Mouse (Mus musculus) MEL (cell line): Measurements from ENCODE around the gene Txnrd3. TPM values are rescaled to one million over a fixed set of nuclear protein-coding genes. Genes with fewer than 3 reads are reported as not detected.

Experiments
- DNase-seq: peaks from one replicate; pipeline ENCODE4 v3.0.0; 2011; ENCODE audit warnings: low read depth, low spot score
- H3K27ac ChIP-seq: 2 replicates; pipeline ENCODE4 v1.5.1; 2012; ENCODE audit warnings: low read depth, mild to moderate bottlenecking, control low read depth, low read length, moderate library complexity; ENCODE audit not compliant: control insufficient read depth
- H3K27me3 ChIP-seq, 2 experiments: fragments of 150-350 bp in 1 of 2; sonication (generic) in 1 of 2; 2 replicates each; pipeline ENCODE4 v1.6.1; 2012; ENCODE audit warnings: low read length in 2 of 2, mild to moderate bottlenecking in 2 of 2, improper control_type of control experiment in 1 of 2, moderate library complexity in 1 of 2; ENCODE audit not compliant: insufficient read depth in 2 of 2, control insufficient read depth in 1 of 2
- H3K36me3 ChIP-seq, 2 experiments: 2 replicates each; pipeline ENCODE4 v1.6.1; 2012 to 2014; ENCODE audit warnings: low read length in 2 of 2, improper control_type of control experiment in 1 of 2, inconsistent platforms in 1 of 2, mild to moderate bottlenecking in 1 of 2; ENCODE audit not compliant: insufficient read depth in 2 of 2, control insufficient read depth in 1 of 2
- H3K4me1 ChIP-seq, 2 experiments: fragments of 150-350 bp in 1 of 2; sonication (generic) in 1 of 2; 2 replicates each; pipeline ENCODE4 v1.6.1; 2012; ENCODE audit warnings: low read length in 2 of 2, improper control_type of control experiment in 1 of 2, mild to moderate bottlenecking in 1 of 2; ENCODE audit not compliant: insufficient read depth in 2 of 2, control insufficient read depth in 1 of 2
- H3K4me3 ChIP-seq, 2 experiments: fragments of 150-350 bp in 1 of 2; sonication (generic) in 1 of 2; 2 replicates each; pipeline ENCODE4 v1.5.1; 2012; ENCODE audit warnings: low read depth in 2 of 2, low read length in 2 of 2, mild to moderate bottlenecking in 2 of 2, moderate library complexity in 2 of 2, control low read depth in 1 of 2, improper control_type of control experiment in 1 of 2; ENCODE audit not compliant: control insufficient read depth in 1 of 2, insufficient read depth in 1 of 2
- H3K79me2 ChIP-seq: 2 replicates; pipeline ENCODE4 v1.6.1; 2012; ENCODE audit warnings: mild to moderate bottlenecking, low read length, moderate library complexity; ENCODE audit not compliant: control insufficient read depth, poor library complexity, insufficient read depth
- H3K9ac ChIP-seq: 2 replicates; pipeline ENCODE4 v1.6.1; 2012; ENCODE audit warnings: low read depth, mild to moderate bottlenecking, control low read depth, low read length, moderate library complexity; ENCODE audit not compliant: control insufficient read depth, poor library complexity, severe bottlenecking
- H3K9me3 ChIP-seq: fragments of 150-350 bp; sonication (generic); replicated peaks from 2 replicates; pipeline ENCODE4 v1.6.1; 2012; ENCODE audit warnings: mild to moderate bottlenecking, low read length, improper control_type of control experiment, moderate library complexity; ENCODE audit not compliant: insufficient read depth
- CHD1 ChIP-seq: IDR thresholded peaks from 2 replicates; pipeline ENCODE4 v1.6.1; 2012; ENCODE audit warnings: low read depth, mild to moderate bottlenecking, inconsistent platforms, low read length, improper control_type of control experiment
- CTCF ChIP-seq, 3 experiments: IDR thresholded peaks in 2 of 3; conservative IDR thresholded peaks in 1 of 3; 2 replicates each; pipeline ENCODE4 v1.5.1; 2011 to 2012; ENCODE audit warnings: low read length in 3 of 3, low read depth in 2 of 3, mild to moderate bottlenecking in 2 of 3, improper control_type of control experiment in 1 of 3, inconsistent platforms in 1 of 3, mixed read lengths in 1 of 3, moderate library complexity in 1 of 3; ENCODE audit not compliant: control insufficient read depth in 1 of 3, insufficient read depth in 1 of 3, poor library complexity in 1 of 3, severe bottlenecking in 1 of 3
- ELF1 ChIP-seq: IDR thresholded peaks from 2 replicates; pipeline ENCODE4 v1.6.1; 2014; ENCODE audit warnings: low read depth, mild to moderate bottlenecking, inconsistent platforms, low read length, improper control_type of control experiment, moderate library complexity
- EP300 ChIP-seq, 2 experiments: IDR thresholded peaks; 2 replicates each; pipeline ENCODE4 v1.6.1; 2011; ENCODE audit warnings: improper control_type of control experiment in 2 of 2, low read length in 2 of 2, low read depth in 1 of 2, mild to moderate bottlenecking in 1 of 2
- HCFC1 ChIP-seq: IDR thresholded peaks from 2 replicates; pipeline ENCODE4 v1.6.1; 2012; ENCODE audit warnings: low read depth, mild to moderate bottlenecking, inconsistent platforms, low read length, improper control_type of control experiment, moderate library complexity
- MAX ChIP-seq: IDR thresholded peaks from 2 replicates; pipeline ENCODE4 v1.6.1; 2011; ENCODE audit warnings: low read length, improper control_type of control experiment
- MAZ ChIP-seq: IDR thresholded peaks from 2 replicates; pipeline ENCODE4 v1.6.1; 2012; ENCODE audit warnings: low read depth, mild to moderate bottlenecking, inconsistent platforms, low read length, improper control_type of control experiment
- MXI1 ChIP-seq: IDR thresholded peaks from 2 replicates; pipeline ENCODE4 v1.6.1; 2011; ENCODE audit warnings: mild to moderate bottlenecking, low read depth, low read length, improper control_type of control experiment
- NELFE ChIP-seq: IDR thresholded peaks from 2 replicates; pipeline ENCODE4 v1.6.1; 2011; ENCODE audit warnings: low read depth, low read length, improper control_type of control experiment
- POLR2A ChIP-seq, 2 experiments: IDR thresholded peaks; 2 replicates each; pipeline ENCODE4 v1.6.1; 2011 to 2012; ENCODE audit warnings: low read length in 2 of 2, mild to moderate bottlenecking in 2 of 2, control low read depth in 1 of 2, improper control_type of control experiment in 1 of 2, low read depth in 1 of 2, moderate library complexity in 1 of 2; ENCODE audit not compliant: control insufficient read depth in 1 of 2, insufficient read depth in 1 of 2, poor library complexity in 1 of 2
- RAD21 ChIP-seq: IDR thresholded peaks from 2 replicates; pipeline ENCODE4 v1.6.1; 2011; ENCODE audit warnings: mild to moderate bottlenecking, low read depth, low read length, improper control_type of control experiment
- RCOR1 ChIP-seq: IDR thresholded peaks from 2 replicates; pipeline ENCODE4 v1.6.1; 2012; ENCODE audit warnings: low read depth, mild to moderate bottlenecking, inconsistent platforms, low read length, improper control_type of control experiment
- SIN3A ChIP-seq: IDR thresholded peaks from 2 replicates; pipeline ENCODE4 v1.6.1; 2012; ENCODE audit warnings: low read length, improper control_type of control experiment, inconsistent platforms
- SMC3 ChIP-seq: IDR thresholded peaks from 2 replicates; pipeline ENCODE4 v1.6.1; 2011; ENCODE audit warnings: low read depth, low read length, improper control_type of control experiment
- TCF12 ChIP-seq: IDR thresholded peaks from 2 replicates; pipeline ENCODE4 v1.6.1; 2014; ENCODE audit warnings: low read depth, mild to moderate bottlenecking, inconsistent platforms, low read length, improper control_type of control experiment, moderate library complexity
- ZC3H11A ChIP-seq: IDR thresholded peaks from 2 replicates; pipeline ENCODE4 v1.6.1; 2012; ENCODE audit warnings: low read depth, mild to moderate bottlenecking, inconsistent platforms, low read length, improper control_type of control experiment
- ZNF384 ChIP-seq: IDR thresholded peaks from 2 replicates; pipeline ENCODE4 v1.6.1; 2012; ENCODE audit warnings: low read depth, mild to moderate bottlenecking, inconsistent platforms, low read length, improper control_type of control experiment
- polyA plus RNA-seq, 2 experiments: library from polyadenylated mRNA; stranded (reverse) in 1 of 2; unstranded in 1 of 2; fragments of >175 nt in 1 of 2; fragments of >200 nt in 1 of 2; gene quantifications; 2 replicates each; pipeline versions ENCODE4 v1.2.1 to v1.2.4; 2012; ENCODE audit warnings: low replicate concordance in 2 of 2, low read depth in 1 of 2; ENCODE audit not compliant: insufficient read length in 2 of 2, insufficient read depth in 1 of 2, missing spikeins in 1 of 2
- total RNA-seq: library from RNA; depleted of rRNA; stranded (reverse); fragments of 300-350 nt; gene quantifications from 2 replicates; pipeline ENCODE4 v1.2.3, GENCODE M21; 2012

Txnrd3 gene
- total and polyA plus RNA-seq, 3 experiments: 8.7 to 15.1 TPM; not detected in 1

- TF ChIP-seq EP300 (IDR thresholded peaks at IDR 0.05; ENCODE audit: low read depth in 1 of 2, low read length in 2 of 2): no peak
- no peak for TF ChIP-seq POLR2A (IDR thresholded peaks at IDR 0.05; ENCODE audit: control insufficient read depth in 1 of 2, insufficient read depth in 1 of 2, low read depth in 1 of 2, low read length in 2 of 2, poor library complexity in 1 of 2)
- no peak for TF ChIP-seq CHD1
- no peak for TF ChIP-seq HCFC1
- TF ChIP-seq, all 39 proteins: peak for 0
These were observed 5.8 kb upstream of the Txnrd3 start (continued) for GRCm38 (mm10) chr6:89637977-89638376.

- no peaks in the 10 kb centered on the region; a peak in 1 of 4 replicates for H3K4me1 ChIP-seq
- H3K79me2 ChIP-seq: no peaks in the 10 kb centered on the region
- TF ChIP-seq ZNF384 (no peak), RAD21 (peak; percentile 69), ZC3H11A (peak; percentile 44; the same call in 1 of the 2 replicates), CTCF (IDR thresholded peaks at IDR 0.05 in 2 of 3, conservative IDR thresholded peaks at IDR 0.05 in 1 of 3; ENCODE audit: control insufficient read depth in 1 of 3, insufficient read depth in 1 of 3, low read depth in 2 of 3, low read length in 3 of 3, poor library complexity in 1 of 3, severe bottlenecking in 1 of 3) (peak; percentile 80 to 84 (median 82)), SMC3 (peak; percentile 55), RCOR1 (no peak)
- no peaks in the 10 kb centered on the region for H3K36me3 ChIP-seq
- DNase-seq: peak; percentile 72
- H3K27me3 ChIP-seq: no peaks in the 10 kb centered on the region; a peak in 1 of 4 replicates
- H3K9me3 ChIP-seq: no peaks in the 10 kb centered on the region
- H3K9ac ChIP-seq: no peak overlapping the region
- no peak overlapping the region for H3K27ac ChIP-seq
- no peak overlapping the region for H3K4me3 ChIP-seq
These were observed 4.8 kb upstream of the Txnrd3 start for GRCm38 (mm10) chr6:89639025-89639424.

- peak overlapping the region; percentile 73 for H3K9ac ChIP-seq
- H3K79me2 ChIP-seq: no peaks in the 10 kb centered on the region
- H3K27me3 ChIP-seq: no peaks in the 10 kb centered on the region; a peak in 1 of 4 replicates
- peak; percentile 67 for TF ChIP-seq SIN3A
- 0 out of 2 replicates have a peak, but pooled peaks have one; percentile 15 for TF ChIP-seq ZNF384
- TF ChIP-seq MAZ: peak; percentile 43; the same call in 1 of the 2 replicates
- TF ChIP-seq MXI1: peak; percentile 79
- 0 out of 2 replicates have a peak, but pooled peaks have one; percentile 27 for TF ChIP-seq ELF1
- no peak for TF ChIP-seq TCF12
- TF ChIP-seq CHD1: no peak
- TF ChIP-seq ZC3H11A: no peak
- peak; percentile 78 for TF ChIP-seq MAX
- TF ChIP-seq HCFC1: peak; percentile 7; the same call in 1 of the 2 replicates
- peak; percentile 41; the same call in 1 of the 2 replicates for TF ChIP-seq NELFE
- TF ChIP-seq POLR2A (IDR thresholded peaks at IDR 0.05; ENCODE audit: control insufficient read depth in 1 of 2, insufficient read depth in 1 of 2, low read depth in 1 of 2, low read length in 2 of 2, poor library complexity in 1 of 2): peak; percentile 32 to 51; a peak in 2 of 4 replicates
- TF ChIP-seq, all 39 proteins: peak for 9
- Histone ChIP-seq H3K36me3 (peaks cover 0 to 2% of the 10 kb centered on the region in 2 experiments; a peak in 1 of 4 replicates), H3K27ac (peak overlapping the region; percentile 55), H3K9me3 (no peaks in the 10 kb centered on the region), H3K4me1 (peaks cover 0 to 2% of the 10 kb centered on the region in 2 experiments; a peak in 2 of 4 replicates), H3K4me3 (peak overlapping the region; percentile 62 to 79)
- DNase-seq: peak; percentile 97
These were observed 685 bp downstream of the Txnrd3 start for GRCm38 (mm10) chr6:89644271-89645075.
